11 mouse cellular contexts compared by ENCODE assay signal in genomic region chr1:133959521-133959920, GRCm38 (mm10). TPM values are rescaled to one million over a fixed set of nuclear protein-coding genes. Genes with fewer than 3 reads are reported as not detected.
DNase-seq lines count a peak whose midpoint lies in the region; ATAC-seq lines count a peak whose summit lies in the region.
"Had no signal": no experiment of that assay in that cellular context is flagged by ENCODE, and none has a peak within 500 bp of the region (broad histone marks: within the 10 kb centered on the region; RNA-seq: fewer than 3 reads in every experiment).

No protein-coding gene starts in this region.

- H3K9ac ChIP-seq in kidney, embryonic 16.5 days (replicated peaks; ENCODE audit: low read length), result no peak overlapping the region
- H3K9ac ChIP-seq: limb, embryonic 15.5 days; neural tube, embryonic 15.5 days had no signal

- no peak for ATAC-seq in kidney, embryonic 16.5 days (ENCODE audit: low FRiP score, low TSS enrichment)
- no peak for ATAC-seq in megakaryocyte progenitor cell, adult 5-6 weeks (replicated peaks; ENCODE audit: poor library complexity)

- 59% methylated on average over 5 of the region's 5 CpGs for whole genome bisulfite sequencing in kidney, embryonic 16.5 days

- no peak overlapping the region for H3K4me2 ChIP-seq in kidney, embryonic 16.5 days (replicated peaks; ENCODE audit: low read depth, low read length)
- H3K4me2 ChIP-seq: limb, embryonic 15.5 days; midbrain, embryonic 11.5 days; neural tube, embryonic 15.5 days had no signal

- H3K36me3 ChIP-seq in kidney, embryonic 16.5 days (ENCODE audit: insufficient read depth, low read length), result no peaks in the 10 kb centered on the region
- H3K36me3 ChIP-seq: limb, embryonic 15.5 days; neural tube, embryonic 15.5 days had no signal

- no peaks in the 10 kb centered on the region for H3K9me3 ChIP-seq in kidney, embryonic 16.5 days (ENCODE audit: low read length)
- H3K9me3 ChIP-seq: limb, embryonic 15.5 days; neural tube, embryonic 15.5 days had no signal

- peak; percentile 52 for DNase-seq in adrenal gland, postnatal 14 days
- DNase-seq in adrenal gland, adult 18-20 months (ENCODE audit: low spot score in 2 of 2), result no peak
- DNase-seq in gastrocnemius, postnatal 14 days, result peak; percentile 43
- peak; percentile 76 for DNase-seq in lung, postnatal 36 days
- DNase-seq in thymus, postnatal 14 days, result no peak
- DNase-seq in embryo, embryonic 11 days, result no peak

- intact Hi-C loops in gastrocnemius, postnatal 14 days (cut with DNase I; ENCODE audit: low total_unique reads), result no loop called here

- H3K27ac ChIP-seq in kidney, embryonic 16.5 days (ENCODE audit: low read length), result peak overlapping the region; percentile 49; the same call in 1 of the 2 replicates
- H3K27ac ChIP-seq: limb, embryonic 15.5 days; neural tube, embryonic 15.5 days had no signal

- H3K4me3 ChIP-seq in kidney, embryonic 16.5 days (ENCODE audit: low read length), result no peak overlapping the region
- H3K4me3 ChIP-seq: limb, embryonic 15.5 days; neural tube, embryonic 15.5 days had no signal

- no peaks in the 10 kb centered on the region for H3K27me3 ChIP-seq in kidney, embryonic 16.5 days (ENCODE audit: insufficient read depth, low read length)
- H3K27me3 ChIP-seq: limb, embryonic 15.5 days; neural tube, embryonic 15.5 days had no signal

- peaks cover 12% of the 10 kb centered on the region; the same call in 1 of the 2 replicates for H3K4me1 ChIP-seq in kidney, embryonic 16.5 days (ENCODE audit: insufficient read depth, low read length)

RNA-seq across cellular contexts. Expression of gene Prelp, which starts 38.3 kb away (rescaled TPM):
- total RNA-seq in adrenal gland, postnatal 14 days (2021), result 100 and 111 TPM in 2 replicates
- 10 to 100 TPM; 43.0 to 91.5 TPM for total RNA-seq in adrenal gland, adult 18-20 months (2021)
- 10 to 100 TPM; 15.6 to 18.4 TPM for total RNA-seq in gastrocnemius, postnatal 14 days (2021)
- 2.1 and 2.6 TPM in 2 replicates for polyA plus RNA-seq in kidney, embryonic 16.5 days (2015; fragmentation: Nextera tagmentation; extraction: Ambion mirVana)
- not detected in 2 replicates for total RNA-seq in megakaryocyte progenitor cell, adult 5-6 weeks (2015)
- not detected in 2 replicates for total RNA-seq in megakaryocyte progenitor cell, adult 5-6 weeks (2017)

RNA-seq across cellular contexts. Expression of gene Optc, which starts 51.7 kb away (rescaled TPM):
- 1.2 and 2.1 TPM in 2 replicates for total RNA-seq in adrenal gland, postnatal 14 days (2021)
- 1 to 10 TPM; 1.0 to 1.4 TPM for total RNA-seq in adrenal gland, adult 18-20 months (2021)
- total RNA-seq in gastrocnemius, postnatal 14 days (2021), result under 1 TPM; 0.18 TPM
- polyA plus RNA-seq in kidney, embryonic 16.5 days (2015; fragmentation: Nextera tagmentation; extraction: Ambion mirVana), result 0.18 and 0.47 TPM in 2 replicates
- not detected in 2 replicates for total RNA-seq in megakaryocyte progenitor cell, adult 5-6 weeks (2015)
- total RNA-seq in megakaryocyte progenitor cell, adult 5-6 weeks (2017), result not detected in 2 replicates

Comparison
In these comparisons a context has a peak if more than half of its experiments do, and no peak if none do; other contexts are left out.
1. DNase-seq: peak in adrenal gland, postnatal 14 days (single experiment), gastrocnemius, postnatal 14 days (single experiment) and lung, postnatal 36 days (single experiment); none in adrenal gland, adult 18-20 months (0 of 2), thymus, postnatal 14 days (single experiment) and embryo, embryonic 11 days (single experiment).
2. RNA of gene Prelp, which starts 38.3 kb away (total RNA-seq): 100 to 111 TPM in adrenal gland, postnatal 14 days, 43.0 to 91.5 TPM in adrenal gland, adult 18-20 months and 15.6 to 18.4 TPM in gastrocnemius, postnatal 14 days; not detected in megakaryocyte progenitor cell, adult 5-6 weeks; every median in the first group is over 10 times any median in the second.